Mouse (Mus musculus) ZHBTc4 (cell line): ENCODE results near the gene Yjefn3.

Experiments used
- DNase-seq: peaks from one replicate; pipeline ENCODE4 v3.0.0-alpha.2; 2011; ENCODE audit warnings: low read depth, low spot score

The Yjefn3 gene

DNA sequence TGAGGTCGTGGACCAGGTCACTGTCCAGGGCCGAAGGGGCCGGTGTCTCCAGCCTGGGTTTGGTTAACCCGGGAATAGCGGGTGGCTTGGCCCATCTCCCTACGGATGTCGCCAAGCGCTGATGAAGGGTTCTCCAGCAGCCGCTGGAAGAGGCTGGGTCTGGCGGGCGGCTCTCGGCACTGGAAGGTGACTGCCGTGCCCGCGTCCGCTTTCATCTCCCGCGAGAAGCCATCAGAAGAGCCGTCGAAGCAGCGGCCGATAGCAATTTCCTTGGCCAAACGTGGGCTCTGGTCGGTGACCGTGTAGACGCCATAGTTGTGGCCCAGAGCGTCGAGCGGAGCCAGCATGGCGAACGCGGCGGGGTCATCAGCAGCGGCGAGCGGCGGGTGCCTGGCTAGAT, 21.7 kb downstream of the Yjefn3 start:
- peak; percentile 56 for DNase-seq

GRCm38 (mm10) chr8:69879678-69880077, 22.8 kb downstream of the Yjefn3 start:
- DNase-seq = no peak

DNA sequence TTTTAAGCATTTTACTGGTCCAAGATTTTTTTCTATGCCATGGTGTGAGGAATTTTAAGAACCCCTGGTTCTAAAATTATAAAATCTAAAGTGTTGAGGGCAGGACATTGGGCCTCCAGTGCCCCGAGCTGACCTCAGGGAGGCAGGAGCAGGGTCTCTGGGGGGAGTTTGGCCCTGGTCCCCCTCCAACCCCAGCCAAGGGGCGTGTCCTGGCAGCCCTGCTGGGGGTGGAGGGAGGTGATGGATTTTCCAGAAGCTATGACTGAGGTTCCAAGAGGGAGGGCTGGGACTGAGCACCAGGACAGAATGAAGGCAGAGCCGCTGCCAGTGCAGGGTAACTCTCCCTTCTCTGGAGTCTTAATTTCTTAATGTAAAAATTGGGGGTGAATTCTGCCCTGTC, 24.5 kb downstream of the Yjefn3 start:
- DNase-seq = no peak

- no peak for DNase-seq
Observed at GRCm38 (mm10) chr8:69877396-69877795, 25.1 kb downstream of the Yjefn3 start.

DNA sequence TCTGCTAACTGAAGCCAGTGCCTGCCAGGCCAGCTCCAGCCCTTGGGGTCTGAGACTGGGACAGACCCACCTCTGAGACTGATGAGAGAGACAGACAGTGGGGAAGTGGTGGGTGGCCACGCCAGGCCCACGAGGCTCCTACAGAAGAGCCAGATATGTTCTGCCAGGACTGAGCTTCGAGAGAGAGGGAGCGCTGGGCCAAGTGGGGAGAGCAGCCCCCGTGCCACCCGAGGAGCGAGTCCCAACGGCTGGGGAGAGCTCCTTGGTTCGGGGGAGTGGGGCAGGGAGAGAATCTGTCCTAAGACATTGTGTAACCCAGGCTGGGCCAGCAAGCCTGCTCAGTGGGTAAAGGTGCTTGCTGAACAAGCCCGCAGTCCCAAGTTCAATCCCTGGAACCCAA, 25.5 kb downstream of the Yjefn3 start:
- no peak for DNase-seq

GRCm38 (mm10) chr8:69876097-69876496, 26.4 kb downstream of the Yjefn3 start:
- no peak for DNase-seq

DNA sequence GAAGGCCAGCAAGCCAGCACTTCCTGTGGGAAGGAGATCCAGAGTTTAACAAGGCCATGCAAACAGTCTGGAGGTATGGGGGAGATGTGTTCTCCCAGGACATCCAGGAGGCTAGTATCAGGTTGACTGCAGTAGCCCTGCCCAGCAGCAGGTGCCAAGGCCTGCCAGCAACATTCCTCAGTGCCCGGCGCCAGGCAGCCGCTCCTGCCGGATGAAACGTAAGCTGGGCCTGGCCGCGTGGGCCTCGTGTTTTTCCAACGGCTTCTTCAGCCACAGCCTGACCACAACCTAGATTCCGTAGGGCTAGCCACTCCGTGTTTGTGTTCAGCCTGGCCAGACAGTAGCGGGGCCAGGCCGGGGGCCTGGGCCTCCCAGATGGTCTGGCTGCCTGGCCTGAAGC, 27.9 kb downstream of the Yjefn3 start:
- DNase-seq = no peak

DNA sequence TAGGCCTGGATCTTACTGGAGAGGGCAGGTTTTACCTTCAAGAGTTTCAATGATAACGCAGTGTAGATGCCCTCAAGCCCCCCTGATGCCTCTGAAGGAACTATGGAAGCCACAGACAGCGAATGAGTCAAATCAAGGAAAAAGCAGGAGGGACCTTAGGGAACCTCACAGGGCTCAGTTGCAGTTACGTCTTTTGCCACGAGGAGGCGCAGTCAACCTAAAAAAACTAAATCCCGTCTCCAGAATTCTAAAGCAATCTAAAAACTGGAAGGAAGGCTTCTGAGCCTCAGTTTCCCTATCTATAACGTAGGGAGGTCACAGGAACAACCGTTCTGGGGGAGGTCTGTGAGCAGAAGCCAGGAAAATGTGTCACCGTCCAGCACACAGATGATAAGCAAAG, 28.4 kb downstream of the Yjefn3 start:
- peak; percentile 72 for DNase-seq

- DNase-seq = no peak
Observed at GRCm38 (mm10) chr8:69870907-69871306, 31.6 kb downstream of the Yjefn3 start.

DNA sequence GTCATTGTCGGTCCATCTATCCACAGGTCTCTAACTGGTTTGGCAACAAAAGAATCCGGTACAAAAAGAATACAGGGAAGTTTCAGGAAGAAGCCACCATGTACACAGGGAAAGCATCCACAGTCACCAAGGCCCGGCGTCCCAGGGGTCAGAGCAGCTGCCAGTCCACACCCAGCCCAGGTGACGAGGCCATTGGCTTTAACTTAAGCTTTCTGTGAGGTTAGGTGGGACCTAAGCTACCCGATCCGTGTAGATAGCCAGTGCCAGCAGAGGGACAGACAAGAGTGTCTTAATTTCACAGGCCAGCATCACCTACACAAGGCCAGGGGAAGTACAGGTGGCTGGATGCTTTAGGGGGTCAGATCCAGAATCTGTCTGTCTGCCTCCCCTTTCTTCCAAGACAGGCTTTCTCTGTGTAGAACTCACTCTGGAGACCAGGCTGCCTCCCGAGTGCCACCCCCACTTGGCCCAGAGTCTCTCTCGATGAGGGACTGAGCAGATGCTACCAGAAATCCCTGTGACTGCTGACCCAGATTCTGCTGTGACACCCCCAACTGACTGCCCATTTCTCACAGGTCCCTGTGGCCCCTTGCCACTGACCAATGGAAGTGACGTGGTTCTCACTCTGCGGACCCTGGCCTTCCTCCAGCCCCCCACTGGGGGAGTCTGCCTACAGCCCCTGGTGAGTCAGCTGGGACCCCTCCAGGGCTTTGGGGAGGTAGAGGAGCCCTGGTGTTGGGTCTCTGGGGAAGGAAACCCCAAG, 32.3 kb downstream of the Yjefn3 start:
- DNase-seq = no peak

DNA sequence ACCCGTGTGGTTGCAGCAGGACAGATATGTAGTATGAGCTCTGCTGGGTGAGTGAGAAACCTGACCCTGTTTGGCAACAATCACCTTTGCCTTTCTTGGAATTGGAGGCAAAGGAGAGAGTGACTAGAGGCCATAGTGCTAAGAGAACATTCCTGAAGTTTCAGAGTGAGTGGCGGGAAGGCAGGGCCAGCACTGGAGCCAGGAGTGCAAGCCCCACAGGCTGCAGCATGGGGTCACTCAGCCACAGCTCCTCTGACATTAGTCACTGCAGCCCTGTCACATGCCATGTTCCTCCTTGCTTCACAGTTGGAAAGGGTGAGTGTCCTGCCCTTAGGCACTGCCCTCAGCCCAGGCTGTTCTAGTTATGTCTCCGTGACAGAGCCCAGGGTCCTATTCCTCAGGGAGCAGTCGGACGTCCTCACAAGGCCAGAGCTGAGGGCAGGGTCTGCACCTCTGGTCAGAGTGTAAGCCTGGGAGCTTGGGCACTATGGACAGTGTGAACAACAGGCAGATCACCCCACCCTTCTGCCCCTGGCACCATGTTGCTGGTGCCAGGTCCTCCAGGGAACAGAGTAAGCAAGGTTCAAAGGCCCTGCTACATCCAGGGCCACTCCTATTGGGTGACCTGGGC, 34.7 kb downstream of the Yjefn3 start:
- no peak for DNase-seq

DNA sequence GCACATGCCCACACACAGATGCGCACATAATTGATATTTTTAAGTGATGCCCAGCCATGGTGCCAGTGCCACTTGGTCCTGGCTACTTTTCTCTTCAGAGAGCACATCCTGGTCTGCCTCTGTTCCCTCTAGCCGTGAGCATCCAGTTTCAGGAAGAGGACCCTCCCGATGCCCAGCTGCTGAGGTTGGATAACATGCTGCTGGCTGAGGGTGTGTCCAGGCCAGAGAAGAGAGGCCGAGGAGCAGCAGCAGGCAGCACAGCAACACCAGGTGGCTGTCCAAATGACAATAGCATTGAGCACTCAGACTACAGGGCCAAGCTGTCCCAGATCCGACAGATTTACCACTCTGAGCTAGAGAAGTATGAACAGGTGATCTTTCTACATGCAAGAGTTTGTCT, 38.3 kb downstream of the Yjefn3 start:
- DNase-seq = no peak

DNA sequence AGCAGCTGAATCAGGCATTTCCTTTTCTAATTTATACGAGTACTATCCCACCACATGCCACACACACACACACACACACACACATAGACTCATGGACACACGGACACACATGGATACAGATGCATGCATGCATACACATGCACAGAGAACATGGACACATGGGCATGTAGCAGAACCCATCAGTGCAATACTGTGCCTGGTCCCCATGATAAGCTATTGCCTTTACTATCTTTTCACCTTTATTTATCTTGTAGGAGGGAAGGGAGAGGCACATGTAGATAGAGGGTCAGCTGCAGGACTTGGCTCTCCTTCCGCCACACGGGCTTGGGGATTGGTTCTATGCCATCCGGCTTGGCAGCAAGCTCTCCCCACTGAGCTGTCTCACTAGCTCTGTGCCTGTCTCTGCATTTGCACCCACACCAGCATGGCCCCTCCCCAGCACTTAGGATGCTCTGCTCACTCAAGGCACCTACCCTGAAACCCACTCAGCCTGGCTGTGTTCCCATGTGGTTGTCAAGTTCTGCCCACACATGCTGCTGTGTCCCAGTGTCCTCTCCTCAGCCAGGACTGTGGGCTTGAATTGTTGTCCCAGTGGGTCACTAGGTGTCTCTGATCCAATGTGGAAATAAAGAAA, 39.0 kb downstream of the Yjefn3 start:
- DNase-seq = no peak

GRCm38 (mm10) chr8:69861251-69861650, 41.3 kb downstream of the Yjefn3 start:
- DNase-seq = no peak

- DNase-seq = peak; percentile 84
Observed at GRCm38 (mm10) chr8:69860807-69861206, 41.7 kb downstream of the Yjefn3 start.

DNA sequence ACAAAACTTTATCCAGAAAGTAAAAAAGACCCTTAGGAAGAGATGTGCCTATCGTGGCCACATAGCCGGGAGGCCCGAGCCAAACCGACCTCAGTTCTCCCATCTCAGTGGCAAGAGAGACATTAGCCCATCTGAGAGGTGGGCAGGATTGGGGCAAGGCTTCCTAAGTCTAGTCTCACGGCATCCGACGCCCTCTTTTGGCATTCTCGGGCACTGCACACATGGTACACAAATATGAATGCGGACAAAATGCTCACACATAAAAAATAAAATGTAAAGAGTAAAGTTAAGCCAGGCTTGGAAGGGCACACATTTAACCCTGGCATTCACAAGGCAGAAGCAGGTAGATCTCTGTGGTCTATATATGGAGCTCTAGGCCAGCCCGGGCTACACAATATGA, 48.6 kb downstream of the Yjefn3 start:
- peak; percentile 63 for DNase-seq

DNA sequence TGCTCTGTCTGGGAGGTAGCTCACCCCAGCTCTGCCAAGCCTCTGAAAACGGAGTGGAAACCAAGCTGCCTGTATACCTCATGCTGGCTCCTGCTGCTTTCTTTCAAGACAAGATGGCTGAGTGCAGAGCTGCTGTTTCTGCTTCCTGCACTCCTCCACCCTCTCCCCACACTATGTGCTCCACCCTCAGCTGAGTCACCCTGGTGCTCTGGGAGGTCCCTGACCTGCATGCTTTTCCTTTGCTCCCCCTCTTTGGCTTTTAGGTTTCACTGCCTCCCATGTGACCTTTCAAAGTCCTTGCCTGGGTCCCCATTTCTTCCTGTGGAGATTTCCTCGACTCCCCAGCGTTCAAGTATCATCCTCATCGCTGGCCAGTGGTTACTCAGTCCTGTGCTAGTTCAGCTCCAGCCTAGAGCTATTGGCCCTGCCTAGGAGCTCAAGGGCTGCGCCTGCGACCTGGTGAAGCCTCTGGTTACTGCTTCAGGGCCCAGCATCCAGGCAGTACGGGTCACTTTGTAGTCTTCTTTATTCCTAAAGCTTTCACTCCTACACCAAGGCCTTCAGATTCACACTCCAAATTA, 51.5 kb downstream of the Yjefn3 start:
- DNase-seq = peak; percentile 30

DNA sequence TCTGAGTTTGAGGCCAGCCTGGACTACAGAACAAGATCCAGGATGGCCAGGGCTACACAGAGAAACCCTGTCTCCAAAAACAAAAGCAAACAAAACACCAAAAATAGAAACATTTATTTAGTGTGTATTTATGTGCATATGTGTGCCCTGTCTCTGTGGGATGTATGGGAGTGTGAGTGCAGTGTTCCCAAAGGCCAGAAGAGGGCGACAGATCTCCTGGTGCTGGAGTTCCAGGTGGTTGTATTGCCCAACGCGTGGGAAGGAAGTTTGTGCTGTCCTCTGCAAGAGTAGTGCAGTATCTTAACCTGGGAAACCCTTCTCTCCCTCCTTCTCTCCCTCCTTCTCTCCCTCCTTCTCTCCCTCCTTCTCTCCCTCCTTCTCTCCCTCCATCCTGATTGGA, 52.6 kb downstream of the Yjefn3 start:
- peak; percentile 85 for DNase-seq

DNA sequence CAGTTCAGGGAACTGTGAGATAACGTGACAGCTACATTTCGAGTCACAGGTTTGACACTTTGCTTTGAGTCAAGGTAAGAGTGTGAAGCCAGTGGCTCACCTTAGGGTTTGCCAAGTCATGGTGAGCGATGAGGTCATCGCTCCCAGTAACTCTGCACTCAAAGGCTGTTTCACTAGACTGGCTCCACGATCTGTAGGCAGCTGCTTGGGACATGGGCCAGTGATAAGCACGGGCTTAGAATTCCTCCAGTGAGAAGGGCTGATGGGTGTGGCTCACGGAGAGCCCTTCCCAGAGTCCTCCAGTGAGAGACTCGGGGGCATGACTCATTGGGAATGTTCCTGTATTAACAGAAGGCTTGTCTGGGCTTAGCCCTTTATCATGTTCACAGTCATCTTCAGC, 53.6 kb downstream of the Yjefn3 start:
- DNase-seq = peak; percentile 94

GRCm38 (mm10) chr8:69847167-69848065, 55.1 kb downstream of the Yjefn3 start:
- peak; percentile 59 for DNase-seq
